Mouse (Mus musculus): ENCODE data around the gene Xrcc3. TPM values are rescaled to one million over a fixed set of nuclear protein-coding genes. Genes with fewer than 3 reads are reported as not detected.

Xrcc3 gene
- 5.6 and 6.7 TPM in 2 replicates for polyA plus RNA-seq (2015; fragmentation: Nextera tagmentation; extraction: Ambion mirVana)

DNA sequence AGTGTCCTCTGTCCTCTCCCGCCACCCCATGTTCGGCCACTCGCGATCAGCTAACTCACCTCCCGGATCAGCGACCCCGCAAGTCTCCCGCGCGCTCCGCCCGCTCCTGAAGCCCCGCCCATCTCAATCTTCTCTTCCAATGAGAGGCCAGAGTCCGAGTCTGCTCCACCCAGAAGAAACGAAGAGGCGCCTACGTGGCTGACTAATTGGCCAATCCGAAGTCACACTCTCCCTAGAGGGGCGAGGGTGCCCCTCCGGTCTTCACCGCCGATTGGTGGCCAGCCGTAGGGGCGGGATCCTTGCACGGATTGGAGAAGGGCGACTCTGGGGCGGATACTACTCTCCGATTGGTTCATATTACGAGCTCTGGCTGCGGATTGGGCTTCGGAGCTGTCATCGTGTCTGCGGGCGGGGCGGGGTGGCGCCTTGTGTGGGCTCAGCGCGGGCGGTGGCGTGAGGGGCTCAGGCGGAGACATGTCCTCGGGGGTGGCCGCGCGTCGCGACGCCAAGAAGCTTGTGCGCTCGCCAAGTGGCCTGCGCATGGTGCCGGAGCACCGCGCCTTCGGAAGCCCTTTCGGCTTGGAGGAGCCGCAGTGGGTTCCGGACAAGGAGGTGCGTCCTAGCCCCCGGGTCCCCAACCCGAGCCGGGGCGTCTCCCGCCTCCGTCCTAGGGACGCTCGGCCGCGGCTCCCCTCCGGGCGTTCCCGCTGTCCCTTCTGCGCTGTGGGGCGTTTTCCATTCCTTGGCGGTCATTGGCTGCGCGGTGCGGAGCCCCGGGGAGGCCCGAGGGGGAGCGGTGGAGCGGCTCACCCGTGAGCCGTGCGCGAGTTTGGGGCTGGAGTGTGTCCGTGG, at the start of gene Xrcc3, which contains the start of gene Zfyve21:
TSS of gene Xrcc3 (minus strand) at position 108 of the 852 bp plus-strand sequence.
TSS of gene Zfyve21 (plus strand) at position 405 of the 852 bp plus-strand sequence.
- under 1% methylated on average over 87 of the region's 87 CpGs for WGBS
- peaks cover 39% of the 10 kb centered on the region for H3K4me1 ChIP-seq (ENCODE audit: control insufficient read depth, insufficient read depth, low read length)
- H3K27me3 ChIP-seq (ENCODE audit: control insufficient read depth, insufficient read depth, low read length), result no peaks in the 10 kb centered on the region
- no peaks in the 10 kb centered on the region for H3K36me3 ChIP-seq (ENCODE audit: control insufficient read depth, insufficient read depth)
- peak within 1 kb of the TSS; percentile 95 for H3K4me2 ChIP-seq (ENCODE audit: low read depth, low read length)
- H3K4me3 ChIP-seq (ENCODE audit: low read length), result peak within 1 kb of the TSS; percentile 64
- H3K9ac ChIP-seq (ENCODE audit: low read length), result peak within 1 kb of the TSS; percentile 86
- no peaks in the 10 kb centered on the region for H3K9me3 ChIP-seq (replicated peaks; ENCODE audit: control insufficient read depth, low read length)
- H3K27ac ChIP-seq (ENCODE audit: low read length), result peak within 1 kb of the TSS; percentile 97
- ATAC-seq (replicated peaks; ENCODE audit: extremely low read depth, insufficient read depth, low FRiP score), result peak; percentile 97

DNA sequence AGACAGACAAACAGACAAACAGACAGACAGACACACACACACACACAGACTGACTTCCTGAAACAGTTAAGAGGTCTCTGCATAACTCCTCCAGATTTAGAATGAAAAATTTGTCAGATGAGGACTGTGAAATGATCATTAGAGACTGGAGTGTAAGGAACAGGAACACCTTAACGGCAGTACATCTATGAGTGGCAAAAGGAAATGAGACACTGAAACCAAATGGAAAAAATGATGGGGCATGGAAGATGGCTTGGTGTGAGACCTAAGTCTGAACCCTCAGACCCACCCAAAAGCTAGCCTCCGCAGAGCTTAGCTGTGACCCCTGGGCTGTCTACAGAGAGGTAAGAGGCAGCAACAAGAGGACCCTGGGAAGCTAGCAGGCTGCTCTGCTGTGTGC, 41.8 kb upstream of the Xrcc3 start:
- Histone ChIP-seq H3K9me3 (replicated peaks; ENCODE audit: control insufficient read depth, low read length) (no peaks in the 10 kb centered on the region), H3K4me1 (ENCODE audit: control insufficient read depth, insufficient read depth, low read length) (peaks cover 7% of the 10 kb centered on the region), H3K4me2 (ENCODE audit: low read depth, low read length) (no peak overlapping the region), H3K4me3 (ENCODE audit: low read length) (no peak overlapping the region), H3K9ac (ENCODE audit: low read length) (no peak overlapping the region), H3K27me3 (ENCODE audit: control insufficient read depth, insufficient read depth, low read length) (no peaks in the 10 kb centered on the region), H3K36me3 (ENCODE audit: control insufficient read depth, insufficient read depth) (peaks cover 5% of the 10 kb centered on the region; the same call in 1 of the 2 replicates), H3K27ac (ENCODE audit: low read length) (no peak overlapping the region)
- WGBS, result 80% methylated on average over 2 of the region's 2 CpGs
- ATAC-seq (replicated peaks; ENCODE audit: extremely low read depth, insufficient read depth, low FRiP score), result no peak

DNA sequence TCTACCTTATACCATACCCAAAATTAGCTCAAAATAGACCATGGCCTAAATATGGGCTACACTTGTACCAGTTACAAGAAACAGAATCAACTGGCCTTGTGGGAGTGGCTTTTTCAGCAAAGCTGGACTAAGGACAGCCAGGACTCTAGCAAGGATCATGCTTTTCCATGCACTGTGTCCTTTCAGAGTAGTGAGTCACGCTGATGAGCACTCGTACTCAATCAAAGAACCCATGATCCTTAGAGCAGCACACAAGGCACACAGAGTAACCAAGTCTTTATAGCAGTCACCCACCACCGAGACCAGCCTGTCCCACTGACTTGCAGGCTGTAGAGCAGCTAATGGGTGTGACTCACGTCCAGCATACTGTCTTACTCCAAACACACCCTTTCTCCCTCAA, 39.9 kb upstream of the Xrcc3 start:
- Histone ChIP-seq H3K27ac (ENCODE audit: low read length) (peak overlapping the region; percentile 50), H3K36me3 (ENCODE audit: control insufficient read depth, insufficient read depth) (peaks cover 5% of the 10 kb centered on the region; the same call in 1 of the 2 replicates), H3K4me1 (ENCODE audit: control insufficient read depth, insufficient read depth, low read length) (peaks cover 7% of the 10 kb centered on the region), H3K27me3 (ENCODE audit: control insufficient read depth, insufficient read depth, low read length) (no peaks in the 10 kb centered on the region), H3K9ac (ENCODE audit: low read length) (no peak overlapping the region), H3K4me2 (ENCODE audit: low read depth, low read length) (no peak overlapping the region), H3K9me3 (replicated peaks; ENCODE audit: control insufficient read depth, low read length) (no peaks in the 10 kb centered on the region), H3K4me3 (ENCODE audit: low read length) (no peak overlapping the region)
- WGBS, result 69% methylated on average over 4 of the region's 4 CpGs
- ATAC-seq (replicated peaks; ENCODE audit: extremely low read depth, insufficient read depth, low FRiP score), result no peak

DNA sequence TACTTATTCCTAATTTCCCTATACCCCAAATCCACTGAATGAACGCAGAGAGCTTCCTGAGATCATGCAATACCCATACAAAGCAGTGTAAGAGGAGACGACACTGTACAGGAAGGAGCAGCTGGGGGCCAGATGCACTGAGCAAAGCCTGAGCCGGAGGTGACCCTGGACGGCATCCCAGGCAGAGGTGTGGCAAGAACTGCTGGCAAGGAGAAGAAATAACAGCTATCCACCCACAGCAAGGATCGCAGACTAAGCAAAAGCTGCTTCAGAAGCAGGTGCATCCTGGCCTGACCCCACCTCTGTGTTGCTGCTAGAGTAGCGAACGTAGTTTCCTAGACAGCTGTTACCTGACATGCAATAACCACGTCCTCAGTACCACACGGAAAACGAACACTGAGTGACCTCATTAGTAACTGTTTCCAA, 39.4 kb upstream of the Xrcc3 start:
- WGBS, result 50% methylated on average over 10 of the region's 10 CpGs

DNA sequence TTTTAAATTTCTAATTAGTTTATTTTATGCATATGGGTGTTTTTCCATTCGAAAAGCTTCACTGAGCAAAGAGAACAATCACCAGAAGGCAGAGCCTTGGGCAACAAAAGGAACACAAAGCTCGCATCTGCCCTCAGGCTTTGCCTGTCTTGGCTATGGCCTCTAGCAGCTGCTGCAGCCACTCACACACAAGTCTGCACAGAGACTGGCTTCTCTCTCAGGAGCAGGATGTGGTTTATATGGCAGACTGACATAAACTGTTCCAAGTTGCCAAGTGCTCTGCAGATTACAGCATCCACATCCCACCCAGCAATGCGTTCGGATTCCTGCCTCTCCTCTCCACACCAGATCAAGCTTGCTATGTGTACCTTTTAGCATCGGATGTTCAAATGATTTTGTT, 38.1 kb upstream of the Xrcc3 start:
- Histone ChIP-seq H3K36me3 (ENCODE audit: control insufficient read depth, insufficient read depth) (peaks cover 5% of the 10 kb centered on the region; the same call in 1 of the 2 replicates), H3K4me3 (ENCODE audit: low read length) (no peak overlapping the region), H3K4me2 (ENCODE audit: low read depth, low read length) (no peak overlapping the region), H3K27me3 (ENCODE audit: control insufficient read depth, insufficient read depth, low read length) (no peaks in the 10 kb centered on the region), H3K4me1 (ENCODE audit: control insufficient read depth, insufficient read depth, low read length) (peaks cover 11% of the 10 kb centered on the region), H3K9me3 (replicated peaks; ENCODE audit: control insufficient read depth, low read length) (no peaks in the 10 kb centered on the region), H3K27ac (ENCODE audit: low read length) (no peak overlapping the region), H3K9ac (ENCODE audit: low read length) (no peak overlapping the region)
- no peak for ATAC-seq (replicated peaks; ENCODE audit: extremely low read depth, insufficient read depth, low FRiP score)
- 75% methylated on average over 5 of the region's 5 CpGs for WGBS

More for the DNA sequence above, 39.4 kb upstream of the Xrcc3 start:
- ATAC-seq (replicated peaks; ENCODE audit: extremely low read depth, insufficient read depth, low FRiP score), result peak; percentile 59; the same call in 1 of the 2 replicates
- Histone ChIP-seq H3K27me3 (ENCODE audit: control insufficient read depth, insufficient read depth, low read length) (no peaks in the 10 kb centered on the region), H3K9me3 (replicated peaks; ENCODE audit: control insufficient read depth, low read length) (no peaks in the 10 kb centered on the region), H3K27ac (ENCODE audit: low read length) (no peak overlapping the region), H3K4me1 (ENCODE audit: control insufficient read depth, insufficient read depth, low read length) (peaks cover 11% of the 10 kb centered on the region), H3K9ac (ENCODE audit: low read length) (no peak overlapping the region), H3K36me3 (ENCODE audit: control insufficient read depth, insufficient read depth) (peaks cover 5% of the 10 kb centered on the region; the same call in 1 of the 2 replicates), H3K4me3 (ENCODE audit: low read length) (no peak overlapping the region), H3K4me2 (ENCODE audit: low read depth, low read length) (no peak overlapping the region)

DNA sequence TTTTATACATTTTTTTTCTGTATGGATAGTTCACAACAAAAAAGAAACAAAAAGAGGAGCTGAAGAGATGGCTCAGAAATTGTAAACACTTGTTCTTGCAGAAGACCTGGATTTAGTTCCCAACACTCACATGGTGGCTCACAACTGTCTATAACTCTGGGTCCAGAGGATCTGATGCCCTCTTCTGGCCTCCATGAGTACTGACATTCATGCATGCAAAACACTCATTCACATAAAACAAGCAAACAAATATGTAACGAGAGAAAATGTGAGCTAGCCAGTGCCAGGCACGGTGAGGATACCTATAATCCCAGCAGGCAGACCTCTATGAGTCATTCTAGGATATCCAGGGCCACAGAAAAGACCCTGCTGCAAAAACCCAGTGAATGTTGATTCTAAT, 37.6 kb upstream of the Xrcc3 start:
- H3K4me3 ChIP-seq (ENCODE audit: low read length), result no peak overlapping the region
- H3K27me3 ChIP-seq (ENCODE audit: control insufficient read depth, insufficient read depth, low read length), result no peaks in the 10 kb centered on the region
- H3K9ac ChIP-seq (ENCODE audit: low read length), result no peak overlapping the region
- 0 out of 2 replicates have a peak overlapping the region, but pooled peaks have one; percentile 46 for H3K27ac ChIP-seq (ENCODE audit: low read length)
- WGBS, result 58% methylated on average over 2 of the region's 2 CpGs
- no peak overlapping the region for H3K4me2 ChIP-seq (ENCODE audit: low read depth, low read length)
- peaks cover 3% of the 10 kb centered on the region; the same call in 1 of the 2 replicates for H3K36me3 ChIP-seq (ENCODE audit: control insufficient read depth, insufficient read depth)
- peaks cover 11% of the 10 kb centered on the region for H3K4me1 ChIP-seq (ENCODE audit: control insufficient read depth, insufficient read depth, low read length)
- ATAC-seq (replicated peaks; ENCODE audit: extremely low read depth, insufficient read depth, low FRiP score), result no peak
- H3K9me3 ChIP-seq (replicated peaks; ENCODE audit: control insufficient read depth, low read length), result no peaks in the 10 kb centered on the region

DNA sequence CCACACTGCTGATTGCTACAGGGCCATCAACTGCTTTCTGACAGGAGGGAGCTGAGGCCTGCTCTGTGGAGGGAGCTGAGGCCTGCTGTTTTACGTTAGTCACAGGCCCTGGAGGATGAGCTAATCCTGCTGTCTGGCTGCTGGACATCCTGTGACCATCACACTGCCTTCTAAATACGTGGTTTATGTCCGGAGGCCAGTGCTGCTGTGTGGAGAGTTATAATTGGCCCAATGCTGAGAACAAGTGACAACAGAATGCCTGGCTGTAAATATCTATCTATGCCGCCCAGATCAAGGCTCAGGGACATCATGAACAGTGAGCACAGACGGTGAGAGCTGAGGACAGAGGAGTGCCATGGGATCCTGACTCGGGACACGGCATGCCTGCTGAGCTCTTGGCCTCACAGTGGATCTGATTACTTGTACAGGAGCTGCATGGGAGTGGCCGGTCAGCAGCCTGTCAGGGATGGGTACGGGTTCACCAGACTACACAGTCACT, 34.7 kb upstream of the Xrcc3 start:
- Histone ChIP-seq H3K27ac (ENCODE audit: low read length) (peak overlapping the region; percentile 39; the same call in 1 of the 2 replicates), H3K4me1 (ENCODE audit: control insufficient read depth, insufficient read depth, low read length) (peaks cover 10% of the 10 kb centered on the region), H3K36me3 (ENCODE audit: control insufficient read depth, insufficient read depth) (no peaks in the 10 kb centered on the region), H3K4me3 (ENCODE audit: low read length) (no peak overlapping the region), H3K27me3 (ENCODE audit: control insufficient read depth, insufficient read depth, low read length) (no peaks in the 10 kb centered on the region), H3K9me3 (replicated peaks; ENCODE audit: control insufficient read depth, low read length) (no peaks in the 10 kb centered on the region), H3K4me2 (ENCODE audit: low read depth, low read length) (no peak overlapping the region), H3K9ac (ENCODE audit: low read length) (no peak overlapping the region)
- ATAC-seq (replicated peaks; ENCODE audit: extremely low read depth, insufficient read depth, low FRiP score), result 0 out of 2 replicates have a peak, but pooled peaks have one; percentile 23
- WGBS, result 39% methylated on average over 9 of the region's 9 CpGs

DNA sequence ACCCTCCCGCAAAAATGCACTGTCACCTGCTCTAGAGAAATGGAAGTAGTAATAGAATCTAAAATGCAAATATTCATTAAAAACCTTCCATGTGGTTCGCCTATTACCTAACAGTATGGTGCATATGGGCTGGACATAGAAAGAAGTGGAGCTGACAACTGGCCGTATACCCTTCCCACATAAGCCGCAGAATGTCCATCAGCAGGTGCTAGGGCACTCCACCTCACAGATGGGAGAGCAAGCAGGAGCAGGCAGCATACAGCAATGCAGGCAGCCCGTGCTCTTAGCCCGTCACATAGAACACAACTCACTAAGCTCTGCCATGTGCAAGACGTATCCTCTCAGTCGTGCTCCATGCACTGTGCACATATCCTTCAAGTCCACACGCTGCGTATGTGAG, 33.1 kb upstream of the Xrcc3 start:
- no peaks in the 10 kb centered on the region for H3K27me3 ChIP-seq (ENCODE audit: control insufficient read depth, insufficient read depth, low read length)
- ATAC-seq (replicated peaks; ENCODE audit: extremely low read depth, insufficient read depth, low FRiP score), result no peak
- WGBS, result 86% methylated on average over 10 of the region's 10 CpGs

DNA sequence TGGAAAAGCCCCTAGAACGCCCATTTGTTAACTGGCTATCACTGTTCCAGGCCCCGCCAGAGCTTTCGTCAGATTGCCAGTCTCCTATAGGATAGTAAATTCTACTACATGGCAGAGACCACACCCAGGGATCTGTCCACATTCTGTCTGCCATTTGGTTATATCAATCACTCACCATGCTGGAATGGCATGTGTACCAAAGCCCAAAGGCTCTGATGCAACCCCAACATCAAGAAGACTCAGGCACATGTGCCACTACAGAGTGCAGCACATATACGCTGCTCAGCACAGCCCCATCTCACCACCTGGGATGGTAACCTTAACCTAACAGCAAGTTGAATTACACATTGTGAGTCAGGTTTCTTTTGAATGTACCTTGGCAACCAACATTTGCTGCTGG, 32.3 kb upstream of the Xrcc3 start:
- Histone ChIP-seq H3K9ac (ENCODE audit: low read length) (no peak overlapping the region), H3K4me1 (ENCODE audit: control insufficient read depth, insufficient read depth, low read length) (peaks cover 5% of the 10 kb centered on the region; the same call in 1 of the 2 replicates), H3K9me3 (replicated peaks; ENCODE audit: control insufficient read depth, low read length) (no peaks in the 10 kb centered on the region), H3K4me2 (ENCODE audit: low read depth, low read length) (no peak overlapping the region), H3K36me3 (ENCODE audit: control insufficient read depth, insufficient read depth) (peaks cover 3% of the 10 kb centered on the region; the same call in 1 of the 2 replicates), H3K27me3 (ENCODE audit: control insufficient read depth, insufficient read depth, low read length) (no peaks in the 10 kb centered on the region), H3K4me3 (ENCODE audit: low read length) (no peak overlapping the region), H3K27ac (ENCODE audit: low read length) (no peak overlapping the region)
- 90% methylated on average over 4 of the region's 4 CpGs for WGBS
- no peak for ATAC-seq (replicated peaks; ENCODE audit: extremely low read depth, insufficient read depth, low FRiP score)

More for the DNA sequence above, 33.1 kb upstream of the Xrcc3 start:
- Histone ChIP-seq H3K36me3 (ENCODE audit: control insufficient read depth, insufficient read depth) (peaks cover 3% of the 10 kb centered on the region; the same call in 1 of the 2 replicates), H3K27ac (ENCODE audit: low read length) (no peak overlapping the region), H3K4me1 (ENCODE audit: control insufficient read depth, insufficient read depth, low read length) (peaks cover 5% of the 10 kb centered on the region; the same call in 1 of the 2 replicates), H3K4me3 (ENCODE audit: low read length) (no peak overlapping the region), H3K9ac (ENCODE audit: low read length) (no peak overlapping the region), H3K9me3 (replicated peaks; ENCODE audit: control insufficient read depth, low read length) (no peaks in the 10 kb centered on the region), H3K4me2 (ENCODE audit: low read depth, low read length) (no peak overlapping the region)

Data from heart, embryonic 16.5 days (tissue).